Mouse (Mus musculus) heart, embryonic 11.5 days (tissue): Measurements from ENCODE around the gene Tmem97. TPM values are rescaled to one million over a fixed set of nuclear protein-coding genes. Genes with fewer than 3 reads are reported as not detected.
"Not testable (repeated sequence)": the region's sequence is repeated elsewhere in the genome, so short reads cannot be mapped to it uniquely, and the experiment has no call there.

Experiments
- ATAC-seq: fragments of 200-750 bp; cut with Nextera tagmentation; replicated peaks from 2 replicates; pipeline ENCODE4 v1.8.0; 2017; ENCODE audit warnings: moderate library complexity; ENCODE audit not compliant: insufficient number of reproducible peaks, low FRiP score, low TSS enrichment
- H3K27ac ChIP-seq: fragments of 300-500 bp; sonication (generic); 2 replicates; pipeline ENCODE4 v1.5.1; 2014; ENCODE audit warnings: mild to moderate bottlenecking, low read depth, low read length
- H3K27me3 ChIP-seq: fragments of 300-500 bp; sonication (generic); 2 replicates; pipeline ENCODE4 v1.6.1; 2014; ENCODE audit warnings: mild to moderate bottlenecking, low read length, mixed read lengths; ENCODE audit not compliant: control insufficient read depth, insufficient read depth
- H3K36me3 ChIP-seq: fragments of 300-500 bp; sonication (generic); 2 replicates; pipeline ENCODE4 v1.6.1; 2014; ENCODE audit warnings: mild to moderate bottlenecking, low read length, moderate library complexity, mixed read lengths; ENCODE audit not compliant: control insufficient read depth, insufficient read depth
- H3K4me1 ChIP-seq: fragments of 300-500 bp; sonication (generic); 2 replicates; pipeline ENCODE4 v1.6.1; 2014; ENCODE audit warnings: low read length; ENCODE audit not compliant: control insufficient read depth, insufficient read depth
- H3K4me2 ChIP-seq: fragments of 300-500 bp; sonication (generic); 2 replicates; pipeline ENCODE4 v1.6.1; 2014; ENCODE audit warnings: mild to moderate bottlenecking, moderate library complexity
- H3K4me3 ChIP-seq: fragments of 300-500 bp; sonication (generic); 2 replicates; pipeline ENCODE4 v1.5.1; 2014; ENCODE audit warnings: low read depth, low read length
- H3K9ac ChIP-seq: fragments of 300-500 bp; sonication (generic); 2 replicates; pipeline ENCODE4 v1.6.1; 2014; ENCODE audit warnings: mild to moderate bottlenecking, low read depth, low read length, moderate library complexity
- H3K9me3 ChIP-seq: fragments of 300-500 bp; sonication (generic); replicated peaks from 2 replicates; pipeline ENCODE4 v1.6.1; 2016; ENCODE audit warnings: low read length; ENCODE audit not compliant: control insufficient read depth
- WGBS: fragments of 180-500 bp; shearing (Covaris S2); extraction: QIAGEN DNeasy Blood & Tissue Kit; methylation state at CpG from one replicate; pipeline ENCODE4 v1.1.7; 2014; ENCODE audit not compliant: insufficient replicate concordance; 5-methylcytosine and 5-hydroxymethylcytosine counted together
- polyA plus RNA-seq: library from polyadenylated mRNA; unstranded; fragments of >200 nt; fragmentation: Nextera tagmentation; extraction: Ambion mirVana; gene quantifications from 2 replicates; pipeline ENCODE4 v1.2.1, GENCODE M21; 2014

Gene Tmem97
- 82.4 and 88.3 TPM in 2 replicates for polyA plus RNA-seq

DNA sequence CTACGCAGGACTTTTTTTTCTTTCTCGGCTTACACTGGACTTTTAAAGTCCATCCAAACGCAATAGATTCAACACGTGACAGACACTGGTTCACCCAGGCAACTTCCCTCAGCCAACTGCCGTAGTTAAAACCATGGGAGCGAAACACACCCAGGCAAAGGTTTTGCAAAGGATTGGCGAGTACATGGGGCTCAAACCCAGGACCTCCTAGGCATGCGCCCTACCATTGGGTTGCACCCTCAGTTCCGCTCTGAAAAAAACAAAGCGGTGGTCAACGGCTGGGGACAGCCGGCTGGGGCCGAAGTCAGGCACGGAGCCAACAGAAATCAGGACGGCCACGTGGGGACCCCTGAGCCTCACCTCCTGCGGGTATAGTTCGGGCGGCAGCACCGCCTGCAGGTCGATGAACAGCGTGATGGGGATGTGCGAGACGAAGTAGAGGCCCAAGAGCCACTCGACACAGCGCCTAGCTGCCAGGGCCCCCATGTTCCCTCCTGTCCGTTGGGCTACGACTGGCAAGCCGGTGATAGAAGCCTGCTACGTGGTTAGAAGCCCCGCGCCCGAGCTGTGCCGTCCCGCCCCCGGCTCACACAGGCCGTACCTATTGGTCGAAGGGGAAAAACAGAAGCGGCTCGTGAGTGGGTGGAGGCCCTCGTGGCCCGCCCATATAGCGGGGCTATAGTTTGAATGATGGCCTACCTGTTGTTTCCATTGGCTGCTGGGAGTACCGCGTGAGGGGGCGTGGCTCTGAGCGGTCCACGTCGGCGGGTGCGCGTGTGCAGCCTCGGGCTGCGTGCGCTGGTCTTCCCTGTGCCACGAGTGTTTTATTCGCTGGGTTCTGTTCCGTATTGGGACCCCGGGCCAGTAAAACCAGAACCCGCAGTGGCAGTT is at the start of gene Tmem97:
Gene Tmem97, minus strand, starts transcription at position 610 of the 891 bp plus-strand sequence.
- peaks cover 17% of the 10 kb centered on the region for H3K4me1 ChIP-seq
- peak within 1 kb of the TSS; percentile 78 for H3K9ac ChIP-seq
- H3K27ac ChIP-seq, result peak within 1 kb of the TSS; percentile 71
- peak within 1 kb of the TSS; percentile 83 for H3K4me2 ChIP-seq
- peak within 1 kb of the TSS; percentile 74 for H3K4me3 ChIP-seq
- WGBS, result under 1% methylated on average over 54 of the region's 60 CpGs
- no peaks in the 10 kb centered on the region for H3K27me3 ChIP-seq
- no peaks in the 10 kb centered on the region for H3K9me3 ChIP-seq
- no peaks in the 10 kb centered on the region for H3K36me3 ChIP-seq
- peak; percentile 98 for ATAC-seq

DNA sequence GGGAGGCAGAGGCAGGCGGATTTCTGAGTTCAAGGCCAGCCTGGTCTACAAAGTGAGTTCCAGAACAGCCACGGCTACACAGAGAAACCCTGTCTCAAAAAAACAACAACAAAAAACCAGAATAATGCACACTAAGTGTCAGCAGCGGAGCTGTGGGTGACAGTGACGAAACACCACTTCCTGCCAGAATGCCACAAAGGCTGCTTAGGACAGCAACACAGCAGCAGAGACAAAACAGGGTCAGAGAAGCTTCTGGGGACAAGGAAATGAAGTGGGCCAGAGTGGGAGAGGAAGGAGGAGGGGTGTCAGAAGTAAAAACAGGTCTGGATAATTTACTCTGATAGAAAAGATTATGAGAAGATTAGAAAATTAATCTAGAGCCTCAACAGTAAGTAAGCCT is 49.5 kb upstream of the Tmem97 start:
- H3K4me3 ChIP-seq, result no peak overlapping the region
- 71% methylated on average over 4 of the region's 4 CpGs for WGBS
- H3K4me1 ChIP-seq, result no peaks in the 10 kb centered on the region
- H3K36me3 ChIP-seq, result no peaks in the 10 kb centered on the region
- H3K4me2 ChIP-seq, result no peak overlapping the region
- H3K9me3 ChIP-seq, result no peaks in the 10 kb centered on the region
- no peak overlapping the region for H3K9ac ChIP-seq
- H3K27me3 ChIP-seq, result no peaks in the 10 kb centered on the region
- H3K27ac ChIP-seq, result no peak overlapping the region
- no peak for ATAC-seq

DNA sequence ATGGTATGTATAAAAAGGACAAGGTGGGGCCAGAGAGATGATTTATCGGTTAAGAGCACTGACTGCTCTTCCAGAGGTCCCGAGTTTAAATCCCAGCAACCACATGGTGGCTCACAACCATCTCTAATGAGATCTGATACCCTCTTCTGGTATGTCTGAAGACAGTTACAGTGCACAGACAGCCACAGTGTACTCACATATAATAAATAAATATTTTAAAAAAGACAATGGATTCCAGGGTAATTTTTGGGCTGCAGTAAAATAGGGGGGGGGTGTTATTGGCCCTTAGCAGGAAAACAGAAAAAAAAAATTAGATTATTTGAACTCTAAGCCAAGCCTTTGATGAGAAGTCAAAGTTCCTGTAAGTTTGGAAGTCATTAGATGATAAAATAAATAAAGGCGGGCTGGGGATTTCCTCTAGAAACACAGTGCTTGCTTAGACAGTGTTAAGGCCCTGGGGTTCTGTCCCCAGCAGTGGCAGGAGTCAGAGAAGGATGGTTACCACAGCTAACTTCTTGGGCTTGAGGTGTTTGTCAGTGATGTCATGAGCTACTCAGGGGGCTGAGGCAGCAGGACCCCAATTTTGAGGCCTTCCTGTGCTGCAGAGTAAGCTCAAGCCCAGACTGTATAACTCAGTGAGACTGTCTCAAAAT is 48.3 kb upstream of the Tmem97 start:
- H3K4me3 ChIP-seq, result no peak overlapping the region
- 72% methylated on average over 3 of the region's 3 CpGs for WGBS
- H3K4me1 ChIP-seq, result peaks cover 7% of the 10 kb centered on the region
- H3K9ac ChIP-seq, result no peak overlapping the region
- no peak for ATAC-seq
- no peaks in the 10 kb centered on the region for H3K9me3 ChIP-seq
- H3K27me3 ChIP-seq, result no peaks in the 10 kb centered on the region
- H3K4me2 ChIP-seq, result no peak overlapping the region
- H3K27ac ChIP-seq, result no peak overlapping the region
- H3K36me3 ChIP-seq, result no peaks in the 10 kb centered on the region

DNA sequence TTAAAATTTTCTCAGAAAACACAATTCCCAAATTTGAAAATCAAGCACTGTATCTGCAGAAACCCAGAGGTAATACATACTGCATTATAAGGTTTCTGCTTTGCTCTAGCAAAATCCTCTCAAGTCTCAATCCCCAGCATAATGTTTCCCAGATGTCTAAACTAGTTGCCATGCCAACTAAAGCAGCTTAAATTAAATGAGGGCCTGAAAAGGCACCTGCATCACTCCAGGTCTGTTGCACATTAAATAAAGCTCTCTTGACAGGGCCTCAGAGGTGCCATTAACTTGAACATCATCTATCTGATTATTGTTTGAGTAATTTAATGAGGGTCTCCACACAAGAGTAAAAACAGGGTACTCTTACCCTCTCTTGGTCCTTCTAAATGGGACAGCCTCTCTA is 46.2 kb upstream of the Tmem97 start:
- Histone ChIP-seq H3K27ac (no peak overlapping the region), H3K27me3 (no peaks in the 10 kb centered on the region), H3K4me2 (no peak overlapping the region), H3K9me3 (no peaks in the 10 kb centered on the region), H3K4me3 (no peak overlapping the region), H3K36me3 (no peaks in the 10 kb centered on the region), H3K4me1 (peaks cover 7% of the 10 kb centered on the region), H3K9ac (no peak overlapping the region)
- no peak for ATAC-seq

DNA sequence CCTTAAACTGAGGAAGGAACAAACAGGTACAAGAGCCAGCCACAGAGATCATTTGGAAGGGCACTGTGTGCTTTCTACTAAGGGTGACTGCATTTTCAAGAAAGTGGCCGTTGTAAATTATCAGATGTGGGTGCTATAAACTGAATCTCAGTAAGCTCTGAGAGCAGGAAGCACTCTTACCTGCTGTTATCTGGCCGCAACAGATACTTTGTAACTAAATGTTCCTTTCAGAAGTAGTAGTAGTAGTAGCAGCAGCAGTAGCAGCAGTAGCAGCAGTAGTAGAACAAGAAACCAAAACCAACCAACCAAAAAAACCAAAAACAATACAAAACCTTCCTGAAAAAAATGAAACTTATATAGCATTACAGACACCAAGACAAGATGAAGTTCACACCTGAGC is 45.2 kb upstream of the Tmem97 start:
- Histone ChIP-seq H3K4me3 (no peak overlapping the region), H3K9me3 (no peaks in the 10 kb centered on the region), H3K4me2 (no peak overlapping the region), H3K9ac (no peak overlapping the region), H3K4me1 (peaks cover 7% of the 10 kb centered on the region), H3K27ac (no peak overlapping the region), H3K27me3 (no peaks in the 10 kb centered on the region), H3K36me3 (no peaks in the 10 kb centered on the region)
- ATAC-seq, result no peak
- 82% methylated on average over 2 of the region's 2 CpGs for WGBS

DNA sequence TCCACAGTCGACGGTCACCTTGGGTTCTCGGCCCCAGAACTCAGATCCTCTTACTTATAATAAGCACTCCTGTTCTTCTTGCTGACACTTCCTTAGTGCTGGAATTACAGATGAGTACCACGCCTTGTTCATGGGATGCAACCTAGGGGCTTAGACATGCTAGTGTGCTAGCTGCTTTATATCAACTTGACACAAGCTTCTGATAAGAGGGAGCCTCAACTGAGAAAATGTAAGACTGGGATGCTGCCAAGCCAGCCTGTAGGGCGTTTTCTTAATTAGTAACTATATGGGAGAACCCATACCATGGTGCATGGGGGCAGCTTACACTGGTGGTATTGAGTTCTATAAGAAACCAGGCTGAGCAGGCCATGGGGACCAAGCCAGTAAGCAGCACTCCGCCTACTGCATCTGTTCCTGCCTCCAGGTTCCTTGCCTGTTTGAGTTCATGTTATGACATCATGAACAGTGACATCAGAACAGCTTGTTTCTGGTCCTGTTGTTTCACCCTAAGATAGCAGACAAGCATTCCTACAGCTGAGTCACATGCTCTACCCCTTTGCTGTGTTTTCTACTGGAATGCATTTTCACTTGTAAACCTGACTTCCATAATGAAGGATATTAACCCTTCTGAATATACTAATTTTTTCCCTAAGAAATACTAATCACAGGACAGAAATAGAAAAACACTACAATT is 43.8 kb upstream of the Tmem97 start:
- no peak for ATAC-seq
- Histone ChIP-seq H3K9ac (no peak overlapping the region), H3K4me1 (peaks cover 7% of the 10 kb centered on the region), H3K36me3 (no peaks in the 10 kb centered on the region), H3K27ac (0 out of 2 replicates have a peak overlapping the region, but pooled peaks have one; percentile 29), H3K4me2 (no peak overlapping the region), H3K9me3 (no peaks in the 10 kb centered on the region), H3K4me3 (no peak overlapping the region), H3K27me3 (no peaks in the 10 kb centered on the region)
- 59% methylated on average over 6 of the region's 6 CpGs for WGBS

DNA sequence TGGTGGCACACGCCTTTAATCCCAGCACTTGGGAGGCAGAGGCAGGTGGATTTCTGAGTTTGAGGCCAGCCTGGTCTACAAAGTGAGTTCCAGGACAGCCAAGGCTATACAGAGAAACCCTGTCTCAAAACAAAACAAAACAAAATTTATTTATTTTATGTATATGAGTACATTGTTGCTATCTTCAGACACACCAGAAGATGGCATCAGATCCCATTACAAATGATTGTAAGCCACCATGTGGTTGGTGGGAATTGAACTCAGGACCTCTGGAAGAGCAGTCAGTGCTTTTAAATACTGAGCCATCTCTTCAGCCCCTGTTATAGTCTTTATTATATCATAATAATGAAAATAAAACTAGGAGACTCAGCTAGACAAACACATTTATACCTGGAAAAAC is 37.1 kb upstream of the Tmem97 start:
- ATAC-seq, result not testable (repeated sequence)
- 90% methylated on average over 1 of the region's 1 CpGs for WGBS
- H3K36me3 ChIP-seq, result peaks cover 15% of the 10 kb centered on the region

DNA sequence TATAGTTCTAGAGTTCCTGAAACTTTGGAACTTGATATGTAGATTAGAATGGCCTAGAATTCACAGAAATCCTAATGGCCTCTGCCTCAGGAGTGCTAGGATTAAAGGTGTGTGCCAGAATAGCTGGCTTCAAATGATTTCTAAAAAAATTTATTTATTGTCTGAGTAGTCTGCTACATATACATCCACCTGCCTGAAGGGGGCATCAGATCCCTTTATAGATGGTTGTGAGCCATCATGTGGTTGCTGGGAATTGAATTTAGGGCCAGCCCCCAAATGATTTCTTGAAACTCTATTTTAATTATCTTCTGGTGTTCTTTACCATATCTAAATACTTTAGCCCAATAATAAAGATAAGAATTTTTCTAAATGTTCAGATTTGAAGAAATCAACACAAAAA is 35.5 kb upstream of the Tmem97 start:
- H3K36me3 ChIP-seq, result peaks cover 15% of the 10 kb centered on the region
- no peaks in the 10 kb centered on the region for H3K9me3 ChIP-seq
- no peak overlapping the region for H3K27ac ChIP-seq
- H3K27me3 ChIP-seq, result no peaks in the 10 kb centered on the region
- no peak overlapping the region for H3K4me2 ChIP-seq
- H3K9ac ChIP-seq, result no peak overlapping the region
- ATAC-seq, result no peak
- H3K4me1 ChIP-seq, result no peaks in the 10 kb centered on the region; the same call in 1 of the 2 replicates
- no peak overlapping the region for H3K4me3 ChIP-seq

More for the DNA sequence above, 37.1 kb upstream of the Tmem97 start:
- H3K9me3 ChIP-seq, H3K9ac ChIP-seq, H3K27me3 ChIP-seq, H3K4me1 ChIP-seq, H3K4me2 ChIP-seq, H3K27ac ChIP-seq, H3K4me3 ChIP-seq: not testable (repeated sequence)
